Mouse (Mus musculus): ENCODE results near the gene E2f2. TPM values are rescaled to one million over a fixed set of nuclear protein-coding genes. Genes with fewer than 3 reads are reported as not detected.

E2f2 gene
- total and polyA plus RNA-seq, 3 experiments = 14.1 to 70.3 (median 45.9) TPM

DNA sequence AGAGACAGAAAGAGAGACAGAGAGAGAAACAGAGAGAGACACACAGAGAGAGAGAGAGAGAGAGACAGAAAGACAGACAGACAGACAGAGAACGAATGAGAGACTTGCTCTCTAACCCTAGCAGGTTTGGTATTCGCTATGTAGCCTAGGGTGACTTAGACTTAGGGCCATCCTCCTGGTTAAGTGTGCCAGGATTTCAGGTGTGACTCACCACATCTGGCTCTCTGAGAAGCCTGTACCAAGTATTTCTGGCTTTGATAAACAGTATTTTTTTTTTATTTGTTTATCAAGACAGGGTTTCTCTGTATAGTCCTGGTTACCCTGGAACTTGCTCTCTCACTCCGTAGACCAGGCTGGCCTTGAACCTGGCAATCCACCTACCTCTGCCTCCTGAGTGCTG, 4.5 kb upstream of the E2f2 start:
- H3K9me3 ChIP-seq (replicated peaks) = no peaks in the 10 kb centered on the region
- no peak for ATAC-seq (ENCODE audit: extremely low read depth, insufficient number of reproducible peaks, low FRiP score, poor library complexity, severe bottlenecking)
- DNase-seq (ENCODE audit: low spot score) = no peak
- no peak overlapping the region for H3K4me3 ChIP-seq (ENCODE audit: low read depth, low read length)
- TF ChIP-seq POLR2AphosphoS5 (IDR thresholded peaks at IDR 0.05; ENCODE audit: insufficient replicate concordance, low read depth, low read length) (no peak), GATA2 (IDR thresholded peaks at IDR 0.05; ENCODE audit: borderline replicate concordance, low read depth, low read length) (no peak), GATA1 (IDR thresholded peaks at IDR 0.05; ENCODE audit: borderline replicate concordance, low read length) (no peak), TAL1 (conservative IDR thresholded peaks at IDR 0.05; ENCODE audit: low read depth, low read length) (no peak), CTCF (IDR thresholded peaks at IDR 0.05; ENCODE audit: low read depth, low read length) (no peak)
- peaks cover 22% of the 10 kb centered on the region for H3K4me1 ChIP-seq (ENCODE audit: insufficient read depth, low read depth, low read length)
- H3K36me3 ChIP-seq (replicated peaks) = peaks cover 5% of the 10 kb centered on the region
- peaks cover 7% of the 10 kb centered on the region; the same call in 1 of the 2 replicates for H3K27me3 ChIP-seq (ENCODE audit: insufficient read depth, low read length)

DNA sequence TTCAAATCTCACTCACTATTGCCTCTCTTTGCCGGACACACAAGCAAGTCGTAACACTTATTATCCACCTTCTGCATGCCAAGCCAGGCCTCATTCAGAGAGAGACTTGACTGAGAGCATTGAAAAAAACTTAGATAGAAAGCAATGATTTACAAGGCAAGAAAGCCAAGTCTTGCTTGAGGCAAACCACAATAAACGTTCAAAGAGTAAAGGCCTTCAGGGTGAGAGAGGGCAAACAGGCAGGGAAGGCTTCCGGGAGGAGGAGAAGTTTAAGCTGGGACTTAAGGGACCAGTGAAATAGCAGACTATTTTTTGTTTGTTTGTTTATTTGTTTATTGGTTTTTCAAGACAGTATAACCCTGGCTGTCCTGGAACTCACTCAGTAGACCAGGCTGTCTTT, 1.8 kb upstream of the E2f2 start:
- TF ChIP-seq TAL1 (conservative IDR thresholded peaks at IDR 0.05; ENCODE audit: low read depth, low read length) (no peak), GATA1 (IDR thresholded peaks at IDR 0.05; ENCODE audit: borderline replicate concordance, low read length) (no peak), CTCF (IDR thresholded peaks at IDR 0.05; ENCODE audit: low read depth, low read length) (no peak), POLR2AphosphoS5 (IDR thresholded peaks at IDR 0.05; ENCODE audit: insufficient replicate concordance, low read depth, low read length) (no peak), GATA2 (IDR thresholded peaks at IDR 0.05; ENCODE audit: borderline replicate concordance, low read depth, low read length) (no peak)
- Histone ChIP-seq H3K27me3 (ENCODE audit: insufficient read depth, low read length) (peaks cover 2% of the 10 kb centered on the region; the same call in 1 of the 2 replicates), H3K36me3 (replicated peaks) (peaks cover 19% of the 10 kb centered on the region), H3K4me1 (ENCODE audit: insufficient read depth, low read depth, low read length) (peaks cover 44% of the 10 kb centered on the region), H3K9me3 (replicated peaks) (no peaks in the 10 kb centered on the region), H3K4me3 (ENCODE audit: low read depth, low read length) (no peak overlapping the region)
- no peak for DNase-seq (ENCODE audit: low spot score)
- no peak for ATAC-seq (ENCODE audit: extremely low read depth, insufficient number of reproducible peaks, low FRiP score, poor library complexity, severe bottlenecking)

DNA sequence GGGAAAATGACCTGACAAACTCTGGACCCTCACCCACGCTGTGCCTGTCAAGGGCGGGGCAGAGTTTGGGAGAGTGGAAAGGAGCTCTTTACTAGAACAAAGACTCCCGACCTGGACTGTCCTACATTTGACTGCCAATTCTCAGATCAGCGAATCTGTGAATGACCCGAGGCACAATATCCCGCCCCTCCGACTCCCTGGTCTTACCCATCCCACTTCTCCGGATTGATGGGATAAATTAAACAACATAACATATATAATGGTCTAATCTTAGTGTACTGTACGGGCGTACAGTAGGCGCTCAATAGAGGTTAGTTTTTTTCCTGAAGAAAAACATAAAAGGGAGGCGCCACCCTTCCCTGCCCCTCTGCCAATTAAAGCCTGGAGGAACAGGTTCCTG, 739 bp upstream of the E2f2 start:
- peaks cover 30% of the 10 kb centered on the region for H3K36me3 ChIP-seq (replicated peaks)
- TF ChIP-seq GATA1 (IDR thresholded peaks at IDR 0.05; ENCODE audit: borderline replicate concordance, low read length) = no peak
- TF ChIP-seq TAL1 (conservative IDR thresholded peaks at IDR 0.05; ENCODE audit: low read depth, low read length) = no peak
- no peak for TF ChIP-seq CTCF (IDR thresholded peaks at IDR 0.05; ENCODE audit: low read depth, low read length)
- peaks cover 52% of the 10 kb centered on the region for H3K4me1 ChIP-seq (ENCODE audit: insufficient read depth, low read depth, low read length)
- DNase-seq (ENCODE audit: low spot score) (no peak), ATAC-seq (ENCODE audit: extremely low read depth, insufficient number of reproducible peaks, low FRiP score, poor library complexity, severe bottlenecking) (no peak)
- peak overlapping the region; percentile 96; the same call in 1 of the 2 replicates for H3K4me3 ChIP-seq (ENCODE audit: low read depth, low read length)
- H3K27me3 ChIP-seq (ENCODE audit: insufficient read depth, low read length) = no peaks in the 10 kb centered on the region
- H3K9me3 ChIP-seq (replicated peaks) = no peaks in the 10 kb centered on the region

- no peak for ATAC-seq (ENCODE audit: extremely low read depth, insufficient number of reproducible peaks, low FRiP score, poor library complexity, severe bottlenecking)
Observed at GRCm38 (mm10) chr4:136172542-136173209, 482 bp downstream of the E2f2 start.

DNA sequence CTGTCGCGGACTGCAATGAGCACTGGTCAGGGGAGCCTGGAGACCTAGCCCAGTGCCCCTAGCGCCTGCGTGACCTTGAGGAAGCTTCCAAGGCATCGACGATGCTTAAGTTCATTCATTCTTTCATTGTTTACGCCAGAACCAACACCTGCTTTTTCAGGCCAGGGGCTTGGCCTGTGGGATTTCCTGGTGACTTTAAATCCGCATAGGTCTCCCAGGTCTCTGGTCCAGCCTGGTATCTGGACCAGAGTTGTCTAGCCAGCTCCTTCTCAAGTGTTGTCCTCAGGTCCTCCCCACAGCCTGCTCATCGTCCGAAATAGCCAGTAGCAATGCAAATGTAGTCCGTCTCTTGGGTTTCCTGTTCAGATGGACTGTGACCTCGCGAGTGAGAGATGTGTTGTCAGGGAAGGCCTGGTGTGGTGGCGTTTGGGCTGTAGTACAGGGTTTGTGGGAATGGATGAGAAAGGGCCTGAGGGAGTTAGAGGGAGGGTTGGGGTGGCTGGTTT, 1.1 kb downstream of the E2f2 start:
- peaks cover 70% of the 10 kb centered on the region for H3K4me1 ChIP-seq (ENCODE audit: insufficient read depth, low read depth, low read length)
- peak overlapping the region; percentile 96 for H3K4me3 ChIP-seq (ENCODE audit: low read depth, low read length)
- no peak for TF ChIP-seq GATA2 (IDR thresholded peaks at IDR 0.05; ENCODE audit: borderline replicate concordance, low read depth, low read length)
- TF ChIP-seq TAL1 (conservative IDR thresholded peaks at IDR 0.05; ENCODE audit: low read depth, low read length) = no peak
- no peak for TF ChIP-seq GATA1 (IDR thresholded peaks at IDR 0.05; ENCODE audit: borderline replicate concordance, low read length)
- TF ChIP-seq POLR2AphosphoS5 (IDR thresholded peaks at IDR 0.05; ENCODE audit: insufficient replicate concordance, low read depth, low read length) = no peak
- no peak for TF ChIP-seq CTCF (IDR thresholded peaks at IDR 0.05; ENCODE audit: low read depth, low read length)
- H3K9me3 ChIP-seq (replicated peaks) = no peaks in the 10 kb centered on the region
- DNase-seq (ENCODE audit: low spot score) (no peak), ATAC-seq (ENCODE audit: extremely low read depth, insufficient number of reproducible peaks, low FRiP score, poor library complexity, severe bottlenecking) (no peak)
- H3K27me3 ChIP-seq (ENCODE audit: insufficient read depth, low read length) = no peaks in the 10 kb centered on the region
- H3K36me3 ChIP-seq (replicated peaks) = peaks cover 44% of the 10 kb centered on the region

More at GRCm38 (mm10) chr4:136172542-136173209, 482 bp downstream of the E2f2 start:
- peaks cover 41% of the 10 kb centered on the region for H3K36me3 ChIP-seq (replicated peaks)
- peaks cover 64% of the 10 kb centered on the region for H3K4me1 ChIP-seq (ENCODE audit: insufficient read depth, low read depth, low read length)
- no peaks in the 10 kb centered on the region for H3K9me3 ChIP-seq (replicated peaks)
- TF ChIP-seq CTCF (IDR thresholded peaks at IDR 0.05; ENCODE audit: low read depth, low read length) (no peak), POLR2AphosphoS5 (IDR thresholded peaks at IDR 0.05; ENCODE audit: insufficient replicate concordance, low read depth, low read length) (no peak), GATA1 (IDR thresholded peaks at IDR 0.05; ENCODE audit: borderline replicate concordance, low read length) (no peak), TAL1 (conservative IDR thresholded peaks at IDR 0.05; ENCODE audit: low read depth, low read length) (no peak), GATA2 (IDR thresholded peaks at IDR 0.05; ENCODE audit: borderline replicate concordance, low read depth, low read length) (no peak)
- peak; percentile 64 for DNase-seq (ENCODE audit: low spot score)
- peak overlapping the region; percentile 96 for H3K4me3 ChIP-seq (ENCODE audit: low read depth, low read length)
- no peaks in the 10 kb centered on the region for H3K27me3 ChIP-seq (ENCODE audit: insufficient read depth, low read length)

GRCm38 (mm10) chr4:136174216-136175193, 2.3 kb downstream of the E2f2 start:
- DNase-seq (ENCODE audit: low spot score) (peak; percentile 80), ATAC-seq (ENCODE audit: extremely low read depth, insufficient number of reproducible peaks, low FRiP score, poor library complexity, severe bottlenecking) (peak; percentile 50)
- Histone ChIP-seq H3K4me1 (ENCODE audit: insufficient read depth, low read depth, low read length) (peaks cover 82% of the 10 kb centered on the region), H3K4me3 (ENCODE audit: low read depth, low read length) (peak overlapping the region; percentile 96), H3K9me3 (replicated peaks) (no peaks in the 10 kb centered on the region), H3K36me3 (replicated peaks) (peaks cover 55% of the 10 kb centered on the region), H3K27me3 (ENCODE audit: insufficient read depth, low read length) (no peaks in the 10 kb centered on the region)
- TF ChIP-seq POLR2AphosphoS5 (IDR thresholded peaks at IDR 0.05; ENCODE audit: insufficient replicate concordance, low read depth, low read length) = no peak
- no peak for TF ChIP-seq TAL1 (conservative IDR thresholded peaks at IDR 0.05; ENCODE audit: low read depth, low read length)
- TF ChIP-seq GATA2 (IDR thresholded peaks at IDR 0.05; ENCODE audit: borderline replicate concordance, low read depth, low read length) = no peak
- TF ChIP-seq GATA1 (IDR thresholded peaks at IDR 0.05; ENCODE audit: borderline replicate concordance, low read length) = no peak
- no peak for TF ChIP-seq CTCF (IDR thresholded peaks at IDR 0.05; ENCODE audit: low read depth, low read length)

Measured in G1E (cell line).